Mouse (Mus musculus): ENCODE data around the gene 0610030E20Rik. TPM values are rescaled to one million over a fixed set of nuclear protein-coding genes. Genes with fewer than 3 reads are reported as not detected.

Gene 0610030E20Rik
- polyA plus RNA-seq, 1 experiment from 2014 or later: 17.1 TPM

DNA sequence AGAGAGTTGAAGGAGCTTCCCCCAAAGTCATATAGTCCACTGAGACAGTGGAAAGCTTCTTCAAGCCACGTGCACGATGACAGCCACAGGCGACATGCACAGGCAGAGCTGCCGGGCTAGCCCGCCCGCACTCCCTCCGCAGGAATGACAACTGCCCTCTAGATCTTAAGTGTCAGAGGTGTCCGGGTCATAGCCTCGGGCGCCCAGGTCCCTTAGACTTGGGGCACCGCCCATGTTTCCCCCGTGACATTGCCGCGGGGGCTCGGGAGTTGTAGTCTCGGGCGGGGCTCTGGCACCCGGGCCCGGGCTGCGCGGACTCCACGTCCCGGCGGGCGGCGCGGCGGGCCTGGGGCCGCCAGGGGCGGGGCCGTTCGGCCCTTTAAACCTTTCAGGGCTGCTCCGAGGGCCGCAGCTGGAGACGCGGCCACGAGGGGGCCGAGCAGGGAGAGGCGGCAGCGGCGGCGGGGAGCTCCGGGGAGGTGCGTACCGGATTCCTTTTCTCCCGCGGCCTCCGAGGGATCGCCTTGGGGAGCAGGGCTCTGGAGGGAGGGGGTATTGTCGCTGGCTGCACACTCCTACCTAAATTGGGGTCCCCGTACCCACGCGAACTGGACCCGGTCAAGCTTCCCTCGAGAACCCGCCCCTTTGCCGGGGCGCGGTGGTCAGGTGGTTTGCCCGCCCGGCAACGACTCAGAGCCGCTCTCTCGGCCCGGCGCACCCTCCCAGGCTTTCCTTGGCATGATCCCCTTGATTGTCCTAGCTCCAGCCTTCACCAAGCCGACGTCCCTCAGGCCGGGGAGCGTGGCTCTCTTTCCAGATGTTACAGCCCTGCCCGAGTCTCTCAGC lies 8.2 kb downstream of the 0610030E20Rik start, which contains the start of gene Tmem150a:
Tmem150a (plus strand) TSS at position 382 of the 846 bp plus-strand sequence.
- H3K4me1 ChIP-seq (replicated peaks; ENCODE audit: control insufficient read depth, insufficient read depth, low read length): peaks cover 49% of the 10 kb centered on the region
- H3K9me3 ChIP-seq (ENCODE audit: control insufficient read depth, low read length): no peaks in the 10 kb centered on the region
- DNase-seq (ENCODE audit: low spot score): peak; percentile 73
- H3K27me3 ChIP-seq (replicated peaks; ENCODE audit: control insufficient read depth, insufficient read depth, low read length): 0 out of 2 replicates have a peak, but pooled peaks cover 14% of the 10 kb centered on the region
- under 1% methylated on average over 69 of the region's 71 CpGs for WGBS
- peak within 1 kb of the TSS; percentile 89 for H3K4me2 ChIP-seq
- peaks cover 11% of the 10 kb centered on the region for H3K36me3 ChIP-seq (ENCODE audit: control insufficient read depth, insufficient read depth, low read length)
- ATAC-seq (replicated peaks; ENCODE audit: low FRiP score): peak; percentile 56
- 0 out of 2 replicates have a peak within 1 kb of the TSS, but pooled peaks have one; percentile 35 for H3K27ac ChIP-seq (ENCODE audit: low read depth, low read length)
- peak within 1 kb of the TSS; percentile 59 for H3K9ac ChIP-seq (ENCODE audit: low read depth, low read length)
- H3K4me3 ChIP-seq (ENCODE audit: low read depth, low read length): peak within 1 kb of the TSS; percentile 60

GRCm38 (mm10) chr6:72356001-72356532 lies 8.9 kb downstream of the 0610030E20Rik start:
- 0 out of 2 replicates have a peak, but pooled peaks have one; percentile 11 for ATAC-seq (replicated peaks; ENCODE audit: low FRiP score)
- peaks cover 51% of the 10 kb centered on the region for H3K4me1 ChIP-seq (replicated peaks; ENCODE audit: control insufficient read depth, insufficient read depth, low read length)

GRCm38 (mm10) chr6:72357164-72358079 lies 10.3 kb downstream of the 0610030E20Rik start:
- ATAC-seq (replicated peaks; ENCODE audit: low FRiP score): peak; percentile 67

More at GRCm38 (mm10) chr6:72356001-72356532, 8.9 kb downstream of the 0610030E20Rik start:
- Histone ChIP-seq H3K27me3 (replicated peaks; ENCODE audit: control insufficient read depth, insufficient read depth, low read length) (0 out of 2 replicates have a peak, but pooled peaks cover 14% of the 10 kb centered on the region), H3K9me3 (ENCODE audit: control insufficient read depth, low read length) (no peaks in the 10 kb centered on the region), H3K4me3 (ENCODE audit: low read depth, low read length) (peak overlapping the region; percentile 60), H3K9ac (ENCODE audit: low read depth, low read length) (peak overlapping the region; percentile 59; the same call in 1 of the 2 replicates), H3K36me3 (ENCODE audit: control insufficient read depth, insufficient read depth, low read length) (peaks cover 13% of the 10 kb centered on the region), H3K27ac (ENCODE audit: low read depth, low read length) (no peak overlapping the region), H3K4me2 (peak overlapping the region; percentile 89)
- no peak for DNase-seq (ENCODE audit: low spot score)
- 46% methylated on average over 8 of the region's 8 CpGs for WGBS

GRCm38 (mm10) chr6:72358086-72358764 lies 11.1 kb downstream of the 0610030E20Rik start:
- 87% methylated on average over 10 of the region's 10 CpGs for WGBS
- H3K4me1 ChIP-seq (replicated peaks; ENCODE audit: control insufficient read depth, insufficient read depth, low read length): peaks cover 51% of the 10 kb centered on the region

More at GRCm38 (mm10) chr6:72357164-72358079, 10.3 kb downstream of the 0610030E20Rik start:
- Histone ChIP-seq H3K36me3 (ENCODE audit: control insufficient read depth, insufficient read depth, low read length) (peaks cover 13% of the 10 kb centered on the region), H3K4me1 (replicated peaks; ENCODE audit: control insufficient read depth, insufficient read depth, low read length) (peaks cover 49% of the 10 kb centered on the region), H3K4me3 (ENCODE audit: low read depth, low read length) (no peak overlapping the region), H3K27me3 (replicated peaks; ENCODE audit: control insufficient read depth, insufficient read depth, low read length) (0 out of 2 replicates have a peak, but pooled peaks cover 14% of the 10 kb centered on the region), H3K9me3 (ENCODE audit: control insufficient read depth, low read length) (no peaks in the 10 kb centered on the region), H3K4me2 (no peak overlapping the region), H3K9ac (ENCODE audit: low read depth, low read length) (no peak overlapping the region), H3K27ac (ENCODE audit: low read depth, low read length) (no peak overlapping the region)
- 60% methylated on average over 5 of the region's 5 CpGs for WGBS
- no peak for DNase-seq (ENCODE audit: low spot score)

GRCm38 (mm10) chr6:72359343-72359742 lies 12.2 kb downstream of the 0610030E20Rik start:
- H3K9me3 ChIP-seq (ENCODE audit: control insufficient read depth, low read length): no peaks in the 10 kb centered on the region
- H3K4me2 ChIP-seq: no peak overlapping the region
- peaks cover 46% of the 10 kb centered on the region for H3K4me1 ChIP-seq (replicated peaks; ENCODE audit: control insufficient read depth, insufficient read depth, low read length)
- DNase-seq (ENCODE audit: low spot score) (no peak), ATAC-seq (replicated peaks; ENCODE audit: low FRiP score) (no peak)
- no peak overlapping the region for H3K4me3 ChIP-seq (ENCODE audit: low read depth, low read length)
- 0 out of 2 replicates have a peak, but pooled peaks cover 12% of the 10 kb centered on the region for H3K27me3 ChIP-seq (replicated peaks; ENCODE audit: control insufficient read depth, insufficient read depth, low read length)
- H3K27ac ChIP-seq (ENCODE audit: low read depth, low read length): no peak overlapping the region
- H3K9ac ChIP-seq (ENCODE audit: low read depth, low read length): no peak overlapping the region
- peaks cover 13% of the 10 kb centered on the region for H3K36me3 ChIP-seq (ENCODE audit: control insufficient read depth, insufficient read depth, low read length)
- 74% methylated on average over 2 of the region's 2 CpGs for WGBS

More at GRCm38 (mm10) chr6:72358086-72358764, 11.1 kb downstream of the 0610030E20Rik start:
- no peak for DNase-seq (ENCODE audit: low spot score)
- Histone ChIP-seq H3K9ac (ENCODE audit: low read depth, low read length) (no peak overlapping the region), H3K36me3 (ENCODE audit: control insufficient read depth, insufficient read depth, low read length) (peaks cover 13% of the 10 kb centered on the region), H3K4me2 (no peak overlapping the region), H3K9me3 (ENCODE audit: control insufficient read depth, low read length) (no peaks in the 10 kb centered on the region), H3K27ac (ENCODE audit: low read depth, low read length) (no peak overlapping the region), H3K4me3 (ENCODE audit: low read depth, low read length) (no peak overlapping the region), H3K27me3 (replicated peaks; ENCODE audit: control insufficient read depth, insufficient read depth, low read length) (0 out of 2 replicates have a peak, but pooled peaks cover 14% of the 10 kb centered on the region)
- no peak for ATAC-seq (replicated peaks; ENCODE audit: low FRiP score)

GRCm38 (mm10) chr6:72359891-72360598 lies 12.9 kb downstream of the 0610030E20Rik start:
- ATAC-seq (replicated peaks; ENCODE audit: low FRiP score) (no peak), DNase-seq (ENCODE audit: low spot score) (no peak)
- 0 out of 2 replicates have a peak, but pooled peaks cover 5% of the 10 kb centered on the region for H3K27me3 ChIP-seq (replicated peaks; ENCODE audit: control insufficient read depth, insufficient read depth, low read length)
- WGBS: 82% methylated on average over 11 of the region's 11 CpGs
- H3K9ac ChIP-seq (ENCODE audit: low read depth, low read length): no peak overlapping the region
- peaks cover 39% of the 10 kb centered on the region for H3K4me1 ChIP-seq (replicated peaks; ENCODE audit: control insufficient read depth, insufficient read depth, low read length)
- H3K4me2 ChIP-seq: no peak overlapping the region
- H3K4me3 ChIP-seq (ENCODE audit: low read depth, low read length): no peak overlapping the region
- H3K36me3 ChIP-seq (ENCODE audit: control insufficient read depth, insufficient read depth, low read length): peaks cover 13% of the 10 kb centered on the region
- no peaks in the 10 kb centered on the region for H3K9me3 ChIP-seq (ENCODE audit: control insufficient read depth, low read length)
- no peak overlapping the region; the same call in 1 of the 2 replicates for H3K27ac ChIP-seq (ENCODE audit: low read depth, low read length)

GRCm38 (mm10) chr6:72360599-72360935 lies 13.4 kb downstream of the 0610030E20Rik start:
- no peaks in the 10 kb centered on the region for H3K9me3 ChIP-seq (ENCODE audit: control insufficient read depth, low read length)
- no peak overlapping the region; the same call in 1 of the 2 replicates for H3K27ac ChIP-seq (ENCODE audit: low read depth, low read length)
- WGBS: 87% methylated on average over 7 of the region's 7 CpGs
- H3K4me2 ChIP-seq: peak overlapping the region; percentile 77
- peaks cover 13% of the 10 kb centered on the region for H3K36me3 ChIP-seq (ENCODE audit: control insufficient read depth, insufficient read depth, low read length)
- no peak for DNase-seq (ENCODE audit: low spot score)
- H3K27me3 ChIP-seq (replicated peaks; ENCODE audit: control insufficient read depth, insufficient read depth, low read length): 0 out of 2 replicates have a peak, but pooled peaks cover under 1% of the 10 kb centered on the region
- H3K4me1 ChIP-seq (replicated peaks; ENCODE audit: control insufficient read depth, insufficient read depth, low read length): peaks cover 37% of the 10 kb centered on the region
- H3K4me3 ChIP-seq (ENCODE audit: low read depth, low read length): no peak overlapping the region
- no peak overlapping the region for H3K9ac ChIP-seq (ENCODE audit: low read depth, low read length)
- ATAC-seq (replicated peaks; ENCODE audit: low FRiP score): no peak

All from liver, embryonic 11.5 days (tissue).